Mouse (Mus musculus) 416B (cell line): ENCODE results near the gene Serpinb9b.

ENCODE experiments used
- DNase-seq: peaks from one replicate; pipeline ENCODE4 v3.0.0; 2011; ENCODE audit warnings: low read depth

Gene Serpinb9b

DNA sequence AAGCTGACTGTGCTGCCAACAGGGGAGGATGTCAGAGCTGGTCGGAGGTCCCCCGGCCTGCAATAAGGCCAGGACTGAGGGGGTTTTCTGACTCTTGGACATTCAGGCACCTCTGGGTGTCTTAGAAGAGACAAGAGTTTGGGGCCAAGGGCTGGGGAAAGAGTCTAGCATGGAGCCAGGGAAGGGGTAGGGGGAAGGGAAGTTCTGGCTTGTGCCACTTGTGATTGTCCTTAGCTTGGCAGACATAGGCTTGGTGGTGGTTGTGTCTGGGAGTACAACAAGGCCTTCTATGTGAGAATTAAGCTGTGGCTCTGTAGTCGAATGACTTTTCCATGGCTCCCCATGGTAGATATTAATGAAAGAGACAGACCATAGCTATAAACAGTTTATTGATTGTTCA, 16.3 kb downstream of the Serpinb9b start:
- no peak for DNase-seq

GRCm38 (mm10) chr13:33047234-33047633, 20.0 kb downstream of the Serpinb9b start:
- DNase-seq = no peak

DNA sequence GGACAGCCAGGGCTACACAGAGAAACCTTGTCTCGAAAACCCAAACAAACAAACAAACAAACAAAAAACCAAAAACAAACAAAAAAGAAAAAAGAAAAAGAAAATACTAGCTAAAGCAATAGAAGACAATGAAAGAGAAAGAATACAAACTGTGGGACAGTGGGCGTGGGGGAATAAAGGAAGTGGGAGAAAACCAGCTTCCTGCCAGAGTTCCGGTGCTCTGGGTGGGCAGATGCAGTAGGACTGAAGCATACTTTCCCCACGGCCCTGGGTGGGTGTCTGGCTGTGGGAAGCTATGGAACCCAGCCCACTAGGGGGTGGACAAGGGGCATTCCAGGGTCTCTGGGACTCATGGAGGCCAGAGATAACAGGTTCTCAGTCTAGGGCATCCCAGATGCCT, 21.0 kb downstream of the Serpinb9b start:
- peak; percentile 10 for DNase-seq

GRCm38 (mm10) chr13:33051697-33052096, 24.5 kb downstream of the Serpinb9b start:
- no peak for DNase-seq

GRCm38 (mm10) chr13:33063048-33063447, 35.8 kb downstream of the Serpinb9b start:
- DNase-seq = no peak

DNA sequence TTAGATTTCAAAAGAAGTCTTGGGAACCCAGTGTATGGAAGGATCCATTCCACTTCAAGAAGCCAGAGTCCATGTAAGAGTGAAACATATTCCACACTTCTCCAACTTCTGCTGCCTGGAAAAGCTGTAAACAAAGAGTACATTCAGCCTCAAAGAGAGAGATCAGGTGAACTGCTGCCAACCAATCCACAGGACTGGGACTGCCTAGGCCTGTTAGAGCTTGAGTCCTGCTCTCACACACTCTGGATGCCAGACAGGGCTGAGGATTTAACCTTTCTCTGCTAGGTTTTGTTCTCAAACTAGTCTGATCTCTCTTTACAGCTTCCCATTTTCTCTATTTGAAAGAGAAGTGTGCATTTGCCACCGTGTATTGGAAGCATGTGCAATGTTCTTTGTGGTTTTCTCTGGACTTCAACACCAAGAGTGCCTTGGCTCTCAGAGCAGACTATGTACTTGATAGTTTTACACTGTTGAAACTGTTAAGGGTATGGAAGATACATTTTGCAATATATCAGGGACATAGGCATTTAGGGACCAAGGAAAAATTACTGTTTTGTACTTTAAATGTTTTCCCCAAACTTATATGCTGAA, 40.3 kb downstream of the Serpinb9b start:
- no peak for DNase-seq

- DNase-seq = no peak
Measured at GRCm38 (mm10) chr13:33068164-33068563, 40.9 kb downstream of the Serpinb9b start.

DNA sequence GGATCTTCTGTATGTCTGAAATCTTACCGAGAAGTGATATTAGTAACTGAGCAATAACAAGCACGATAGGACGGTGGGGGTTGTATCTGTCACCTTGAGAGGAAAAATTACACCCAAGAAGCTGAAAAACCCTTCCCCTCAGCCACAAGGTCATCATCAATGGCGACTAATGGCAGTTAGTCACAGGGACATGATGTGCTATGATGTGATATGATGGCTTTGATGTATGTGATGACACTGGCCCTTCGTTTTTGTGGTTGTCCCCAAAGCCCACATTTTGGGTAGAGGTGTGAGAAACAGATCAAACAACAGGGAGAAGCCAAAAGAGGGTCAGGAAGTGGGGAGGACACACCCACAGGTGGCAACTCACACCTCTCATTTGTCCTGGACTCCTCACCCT, 44.6 kb downstream of the Serpinb9b start:
- DNase-seq = no peak

- peak; percentile 63 for DNase-seq
Measured at GRCm38 (mm10) chr13:33074029-33074428, 46.8 kb downstream of the Serpinb9b start.

GRCm38 (mm10) chr13:33076247-33076646, 49.0 kb downstream of the Serpinb9b start:
- DNase-seq = no peak

GRCm38 (mm10) chr13:33077026-33077685, 49.9 kb downstream of the Serpinb9b start:
- peak; percentile 50 for DNase-seq

DNA sequence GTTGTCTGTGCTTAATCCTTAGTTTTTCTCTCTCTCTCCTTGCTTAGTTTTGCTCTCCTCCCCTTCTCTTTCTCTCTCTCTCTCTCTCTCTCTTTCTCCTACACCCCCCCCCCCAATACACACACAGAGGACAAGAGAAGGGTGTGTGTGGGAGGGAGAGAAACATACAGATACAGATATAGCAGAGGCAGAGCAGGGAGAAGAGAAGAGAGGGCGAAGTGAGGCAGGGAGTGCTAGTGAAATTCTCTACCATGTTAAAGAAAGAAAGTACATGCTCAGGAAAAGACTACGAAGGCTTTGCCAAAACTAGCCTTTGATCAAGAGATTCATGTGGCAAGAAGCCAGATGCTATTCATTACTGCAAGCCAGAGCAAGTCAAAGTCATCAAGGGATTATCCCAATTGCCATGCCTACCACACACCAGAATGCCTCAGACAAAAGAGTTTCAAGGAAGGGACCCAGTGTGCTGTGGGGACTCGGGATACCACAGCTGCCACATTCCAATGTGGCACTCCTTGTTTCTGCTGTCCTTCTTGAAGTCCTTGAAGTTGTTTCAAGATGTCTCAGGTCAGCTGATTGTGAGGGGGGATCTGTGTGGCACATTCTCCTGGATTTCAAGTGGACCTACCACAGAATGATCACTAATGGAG, 51.0 kb downstream of the Serpinb9b start, which contains the start of gene Serpinb1b:
Gene Serpinb1b (plus strand): TSS at position 520 of the 650 bp plus-strand sequence.
- no peak for DNase-seq

GRCm38 (mm10) chr13:33079391-33079790, 52.2 kb downstream of the Serpinb9b start:
- DNase-seq = peak; percentile 55

DNA sequence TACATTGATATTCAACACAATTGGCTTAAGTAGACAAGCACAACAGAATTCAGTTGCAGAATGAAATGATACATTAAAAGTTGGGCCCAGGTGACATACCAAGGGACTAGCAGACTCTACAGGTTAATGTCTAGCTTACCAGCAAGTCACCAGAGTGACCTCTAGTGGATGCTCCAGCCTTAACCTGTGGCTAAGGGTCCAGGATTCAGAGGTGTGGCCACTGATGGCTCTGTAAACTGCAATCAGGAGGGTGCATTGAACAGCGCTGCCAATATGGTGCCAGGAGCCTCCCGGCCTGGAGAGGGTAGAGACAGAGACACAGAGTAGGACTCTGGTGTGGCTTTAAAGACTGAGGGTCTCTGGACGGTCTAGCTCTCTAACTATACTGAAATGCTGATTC, 53.1 kb downstream of the Serpinb9b start:
- DNase-seq = peak; percentile 44

GRCm38 (mm10) chr13:33083834-33084233, 56.6 kb downstream of the Serpinb9b start:
- no peak for DNase-seq

- DNase-seq = no peak
Measured at GRCm38 (mm10) chr13:33084975-33085694, 57.9 kb downstream of the Serpinb9b start.

DNA sequence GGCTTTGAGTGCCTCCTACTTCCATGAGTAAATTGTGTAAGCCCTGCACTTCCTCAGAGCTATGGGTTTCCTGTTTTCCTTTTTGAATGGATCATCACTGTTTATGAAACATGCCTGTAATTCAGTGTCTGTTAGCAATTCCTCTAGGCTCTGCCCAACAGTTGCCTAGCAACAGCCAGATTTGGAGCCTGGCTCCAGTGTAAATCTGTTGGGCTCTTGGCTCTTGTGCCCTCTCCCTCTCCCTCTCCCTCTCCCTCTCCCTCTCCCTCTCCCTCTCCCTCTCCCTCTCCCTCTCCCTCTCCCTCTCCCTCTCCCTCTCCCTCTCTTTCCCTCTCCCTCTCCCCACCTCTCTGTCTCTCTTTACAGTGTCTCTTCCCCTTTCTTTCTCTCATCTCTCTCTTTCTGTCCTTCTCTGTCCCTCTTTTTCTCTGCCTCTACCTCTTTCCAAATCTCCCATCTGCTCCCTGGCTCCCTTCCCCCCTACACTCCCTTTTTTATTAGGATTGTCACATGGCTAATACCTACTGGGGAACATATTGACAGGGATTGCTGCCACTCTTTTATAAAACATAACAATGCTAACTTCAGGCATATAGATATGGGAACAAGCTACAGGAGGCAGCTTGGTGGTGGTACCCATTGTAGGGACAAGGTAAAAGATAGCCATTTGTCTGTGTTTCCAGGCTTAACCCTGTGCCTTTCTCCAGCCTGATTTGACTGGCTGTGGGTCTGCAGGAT, 58.6 kb downstream of the Serpinb9b start:
- DNase-seq = no peak

DNA sequence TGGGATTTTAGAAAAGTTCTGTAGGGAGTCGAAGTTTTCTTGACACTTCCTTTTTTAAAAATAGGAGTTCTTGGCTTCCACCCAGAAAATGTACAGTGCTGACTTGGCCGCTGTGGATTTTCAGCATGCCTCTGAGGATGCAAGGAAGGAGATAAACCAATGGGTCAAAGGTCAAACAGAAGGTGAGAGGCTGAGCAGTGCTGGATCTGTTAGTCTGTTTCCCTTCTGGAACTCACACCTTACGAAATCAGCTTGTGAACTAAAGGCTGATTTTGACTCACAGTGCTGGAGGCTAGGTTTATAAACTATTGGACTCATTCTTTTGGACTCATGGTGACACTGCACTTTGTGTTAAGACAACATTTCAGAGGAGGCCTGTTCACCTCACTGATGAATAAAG, 62.4 kb downstream of the Serpinb9b start:
- peak; percentile 11 for DNase-seq

GRCm38 (mm10) chr13:33090546-33090945, 63.3 kb downstream of the Serpinb9b start:
- no peak for DNase-seq

- DNase-seq = no peak
Measured at GRCm38 (mm10) chr13:33091306-33091705, 64.1 kb downstream of the Serpinb9b start.
